Mouse (Mus musculus) erythroblast, embryonic 14.5 days (primary cell): ENCODE measurements around the gene Tmem87a.

Source experiments
- GATA1 ChIP-seq: IDR thresholded peaks from 2 replicates; pipeline ENCODE4 v1.6.1; 2012; ENCODE audit warnings: low read length, inconsistent platforms, mixed read lengths
- TAL1 ChIP-seq: IDR thresholded peaks from 3 replicates; pipeline ENCODE4 v1.6.1; 2012; ENCODE audit warnings: low read length, inconsistent platforms, mixed read lengths

DNA sequence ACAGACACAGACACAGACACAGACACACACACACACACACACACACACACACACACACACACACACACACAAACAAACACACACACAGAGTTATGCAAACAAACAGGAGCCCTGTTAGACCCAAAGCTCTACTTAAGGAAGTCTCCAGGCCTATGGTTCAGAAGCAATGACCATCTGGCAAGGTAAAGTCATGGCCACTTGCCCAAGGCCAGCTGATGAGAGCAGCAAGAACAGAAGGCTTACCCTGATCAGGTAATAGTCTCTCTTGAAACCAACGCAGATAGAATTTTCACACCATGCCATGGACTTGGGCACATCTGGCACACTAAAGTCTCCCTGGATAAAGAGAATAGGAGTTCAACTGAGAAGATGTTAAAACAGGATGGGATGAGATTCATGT lies 62.2 kb downstream of the Tmem87a start:
- TF ChIP-seq GATA1 (no peak), TAL1 (no peak)
